Mouse (Mus musculus) midbrain, embryonic 12.5 days (tissue): ENCODE results near the gene Mphosph9. TPM values are rescaled to one million over a fixed set of nuclear protein-coding genes. Genes with fewer than 3 reads are reported as not detected.

ENCODE experiments used
- ATAC-seq: fragments of 200-750 bp; cut with Nextera tagmentation; 2 replicates; pipeline ENCODE4 v1.8.0; 2017; ENCODE audit warnings: low read depth, moderate TSS enrichment, moderate library complexity; ENCODE audit not compliant: low FRiP score
- H3K27ac ChIP-seq: fragments of 300-500 bp; sonication (generic); replicated peaks from 2 replicates; pipeline ENCODE4 v1.5.1; 2016; ENCODE audit warnings: mild to moderate bottlenecking
- H3K27me3 ChIP-seq: fragments of 300-500 bp; sonication (generic); 2 replicates; pipeline ENCODE4 v1.6.1; 2016; ENCODE audit warnings: mild to moderate bottlenecking
- H3K36me3 ChIP-seq: fragments of 300-500 bp; sonication (generic); 2 replicates; pipeline ENCODE4 v1.6.1; 2016
- H3K4me1 ChIP-seq: fragments of 300-500 bp; sonication (generic); 2 replicates; pipeline ENCODE4 v1.6.1; 2016
- H3K4me2 ChIP-seq: fragments of 300-500 bp; sonication (generic); replicated peaks from 2 replicates; pipeline ENCODE4 v1.6.1; 2016; ENCODE audit warnings: mild to moderate bottlenecking, moderate library complexity
- H3K4me3 ChIP-seq: fragments of 300-500 bp; sonication (generic); 2 replicates; pipeline ENCODE4 v1.5.1; 2016; ENCODE audit warnings: mild to moderate bottlenecking
- H3K9ac ChIP-seq: fragments of 300-500 bp; sonication (generic); replicated peaks from 2 replicates; pipeline ENCODE4 v1.6.1; 2016; ENCODE audit warnings: mild to moderate bottlenecking, moderate library complexity
- H3K9me3 ChIP-seq: fragments of 300-500 bp; sonication (generic); 2 replicates; pipeline ENCODE4 v1.6.1; 2016; ENCODE audit warnings: mild to moderate bottlenecking
- WGBS: fragments of 180-500 bp; shearing (Covaris S2); methylation state at CpG from one replicate; pipeline ENCODE4 v1.1.7; 2016; 5-methylcytosine and 5-hydroxymethylcytosine counted together
- polyA plus RNA-seq: library from polyadenylated mRNA; unstranded; fragments of >200 nt; fragmentation: Nextera tagmentation; extraction: Ambion mirVana; gene quantifications from 2 replicates; pipeline ENCODE4 v1.2.1, GENCODE M21; 2016

Mphosph9 gene
- polyA plus RNA-seq, 1 experiment from 2014 or later = 19.6 TPM

GRCm38 (mm10) chr5:124205211-124205610 lies 122.6 kb downstream of the Mphosph9 start:
- no peak overlapping the region for H3K4me2 ChIP-seq
- H3K4me1 ChIP-seq = peaks cover 28% of the 10 kb centered on the region
- H3K9ac ChIP-seq = no peak overlapping the region
- H3K27me3 ChIP-seq = no peaks in the 10 kb centered on the region; the same call in 1 of the 2 replicates
- ATAC-seq = no peak
- no peaks in the 10 kb centered on the region for H3K36me3 ChIP-seq
- no peak overlapping the region for H3K27ac ChIP-seq
- WGBS = 69% methylated on average over 9 of the region's 9 CpGs
- no peaks in the 10 kb centered on the region for H3K9me3 ChIP-seq
- no peak overlapping the region for H3K4me3 ChIP-seq

- Histone ChIP-seq H3K27me3 (no peaks in the 10 kb centered on the region; the same call in 1 of the 2 replicates), H3K27ac (no peak overlapping the region), H3K36me3 (no peaks in the 10 kb centered on the region), H3K4me1 (peaks cover 25% of the 10 kb centered on the region), H3K9me3 (no peaks in the 10 kb centered on the region), H3K9ac (no peak overlapping the region), H3K4me2 (no peak overlapping the region), H3K4me3 (no peak overlapping the region)
- WGBS = 89% methylated on average over 9 of the region's 9 CpGs
- no peak for ATAC-seq
Measured at GRCm38 (mm10) chr5:124204127-124204794, 123.5 kb downstream of the Mphosph9 start.

- no peak overlapping the region for H3K4me3 ChIP-seq
- no peaks in the 10 kb centered on the region for H3K36me3 ChIP-seq
- no peak for ATAC-seq
- H3K27me3 ChIP-seq = no peaks in the 10 kb centered on the region; the same call in 1 of the 2 replicates
- H3K9me3 ChIP-seq = no peaks in the 10 kb centered on the region
- no peak overlapping the region for H3K9ac ChIP-seq
- H3K27ac ChIP-seq = no peak overlapping the region
- peaks cover 25% of the 10 kb centered on the region for H3K4me1 ChIP-seq
- WGBS = 84% methylated on average over 4 of the region's 4 CpGs
- no peak overlapping the region for H3K4me2 ChIP-seq
Measured at GRCm38 (mm10) chr5:124203251-124203650, 124.5 kb downstream of the Mphosph9 start.

- Histone ChIP-seq H3K4me1 (peaks cover 18% of the 10 kb centered on the region), H3K9me3 (no peaks in the 10 kb centered on the region), H3K27me3 (no peaks in the 10 kb centered on the region; the same call in 1 of the 2 replicates), H3K36me3 (no peaks in the 10 kb centered on the region), H3K4me2 (no peak overlapping the region), H3K4me3 (no peak overlapping the region), H3K9ac (no peak overlapping the region), H3K27ac (no peak overlapping the region)
- no peak for ATAC-seq
- WGBS = 65% methylated on average over 4 of the region's 4 CpGs
Measured at GRCm38 (mm10) chr5:124202071-124202470, 125.7 kb downstream of the Mphosph9 start.

- Histone ChIP-seq H3K4me2 (no peak overlapping the region), H3K9me3 (no peaks in the 10 kb centered on the region), H3K27me3 (no peaks in the 10 kb centered on the region; the same call in 1 of the 2 replicates), H3K4me3 (no peak overlapping the region), H3K4me1 (peaks cover 15% of the 10 kb centered on the region), H3K9ac (no peak overlapping the region), H3K36me3 (no peaks in the 10 kb centered on the region), H3K27ac (no peak overlapping the region)
- 89% methylated on average over 2 of the region's 2 CpGs for WGBS
- ATAC-seq = no peak
Measured at GRCm38 (mm10) chr5:124201564-124201963, 126.2 kb downstream of the Mphosph9 start.

Other genes with a start within 250 kb of the Mphosph9 start
- 2.0 and 2.2 TPM in 2 replicates for gene Abcb9, start 232.2 kb downstream of the Mphosph9 start, polyA plus RNA-seq
- 15.9 and 23.3 TPM in 2 replicates for gene Ogfod2, start 215.7 kb downstream of the Mphosph9 start, polyA plus RNA-seq
- gene Arl6ip4, start 211.9 kb downstream of the Mphosph9 start, polyA plus RNA-seq = 94.8 and 98.3 TPM in 2 replicates
- 6.0 and 7.2 TPM in 2 replicates for gene Pitpnm2, start 78.2 kb downstream of the Mphosph9 start, polyA plus RNA-seq
- 22.8 and 23.7 TPM in 2 replicates for gene 2810006K23Rik, start 117 bp upstream of the Mphosph9 start, polyA plus RNA-seq
- 107 and 111 TPM in 2 replicates for gene Cdk2ap1, start 35.1 kb upstream of the Mphosph9 start, polyA plus RNA-seq
- gene Sbno1, start 98.0 kb upstream of the Mphosph9 start, polyA plus RNA-seq = 110 and 111 TPM in 2 replicates
- gene Kmt5a, start 112.0 kb upstream of the Mphosph9 start, polyA plus RNA-seq = 48.5 and 52.8 TPM in 2 replicates
- 19.0 and 20.3 TPM in 2 replicates for gene Rilpl2, start 150.4 kb upstream of the Mphosph9 start, polyA plus RNA-seq
- 26.2 and 28.9 TPM in 2 replicates for gene Snrnp35, start 155.2 kb upstream of the Mphosph9 start, polyA plus RNA-seq
- gene Rilpl1, start 203.4 kb upstream of the Mphosph9 start, polyA plus RNA-seq = 17.0 and 17.6 TPM in 2 replicates
- gene Tmed2, start 212.7 kb upstream of the Mphosph9 start, polyA plus RNA-seq = 376 and 388 TPM in 2 replicates
- 21.0 and 22.0 TPM in 2 replicates for gene Ddx55, start 224.9 kb upstream of the Mphosph9 start, polyA plus RNA-seq